Mouse (Mus musculus) heart, embryonic 14.5 days (tissue): ENCODE measurements around the gene Atxn10. TPM values are rescaled to one million over a fixed set of nuclear protein-coding genes. Genes with fewer than 3 reads are reported as not detected.

Experiments
- ATAC-seq: fragments of 200-750 bp; cut with Nextera tagmentation; 2 replicates; pipeline ENCODE4 v1.8.0; 2017; ENCODE audit warnings: low read depth, moderate TSS enrichment; ENCODE audit not compliant: insufficient number of reproducible peaks, insufficient read depth, low FRiP score
- H3K27ac ChIP-seq, 2 experiments: fragments of 200-500 bp in 1 of 2; fragments of 300-500 bp in 1 of 2; sonication (generic) in 1 of 2; replicated peaks in 1 of 2; 2 replicates each; pipeline ENCODE4 v1.5.1; 2012 to 2014; ENCODE audit warnings: low read depth in 2 of 2, low read length in 2 of 2, control low read depth in 1 of 2, mild to moderate bottlenecking in 1 of 2, mixed read lengths in 1 of 2; ENCODE audit not compliant: control insufficient read depth in 1 of 2, insufficient read depth in 1 of 2
- H3K27me3 ChIP-seq: fragments of 300-500 bp; sonication (generic); 2 replicates; pipeline ENCODE4 v1.6.1; 2014; ENCODE audit warnings: mild to moderate bottlenecking, low read length, control low read depth; ENCODE audit not compliant: control insufficient read depth, insufficient read depth
- H3K36me3 ChIP-seq: fragments of 300-500 bp; sonication (generic); 2 replicates; pipeline ENCODE4 v1.6.1; 2014; ENCODE audit warnings: mild to moderate bottlenecking, control low read depth, low read length, mixed read lengths; ENCODE audit not compliant: control insufficient read depth, insufficient read depth
- H3K4me1 ChIP-seq, 2 experiments: fragments of 200-500 bp in 1 of 2; fragments of 300-500 bp in 1 of 2; sonication (generic) in 1 of 2; 2 replicates each; pipeline ENCODE4 v1.6.1; 2012 to 2014; ENCODE audit warnings: low read length in 2 of 2, control low read depth in 1 of 2, mixed read lengths in 1 of 2; ENCODE audit not compliant: control insufficient read depth in 2 of 2, insufficient read depth in 2 of 2
- H3K4me2 ChIP-seq: fragments of 300-500 bp; sonication (generic); 2 replicates; pipeline ENCODE4 v1.6.1; 2014; ENCODE audit warnings: mild to moderate bottlenecking, low read length
- H3K4me3 ChIP-seq, 2 experiments: fragments of 200-500 bp in 1 of 2; fragments of 300-500 bp in 1 of 2; sonication (generic) in 1 of 2; 2 replicates each; pipeline ENCODE4 v1.5.1; 2012 to 2014; ENCODE audit warnings: low read length in 2 of 2, mild to moderate bottlenecking in 2 of 2, control low read depth in 1 of 2, low read depth in 1 of 2, moderate library complexity in 1 of 2; ENCODE audit not compliant: control insufficient read depth in 1 of 2, insufficient read depth in 1 of 2
- H3K9ac ChIP-seq: fragments of 300-500 bp; sonication (generic); 2 replicates; pipeline ENCODE4 v1.6.1; 2014; ENCODE audit warnings: mild to moderate bottlenecking, low read length
- H3K9me3 ChIP-seq: fragments of 300-500 bp; sonication (generic); 2 replicates; pipeline ENCODE4 v1.6.1; 2016; ENCODE audit warnings: low read length, control low read depth; ENCODE audit not compliant: control insufficient read depth
- WGBS: fragments of 180-500 bp; shearing (Covaris S2); extraction: QIAGEN DNeasy Blood & Tissue Kit; methylation state at CpG from one replicate; pipeline ENCODE4 v1.1.7; 2014; 5-methylcytosine and 5-hydroxymethylcytosine counted together
- polyA plus RNA-seq: library from polyadenylated mRNA; unstranded; fragments of >200 nt; fragmentation: Nextera tagmentation; extraction: Ambion mirVana; gene quantifications from 2 replicates; pipeline ENCODE4 v1.2.1, GENCODE M21; 2014

Gene Atxn10
- polyA plus RNA-seq, 1 experiment from 2014 or later: 234 TPM

GRCm38 (mm10) chr15:85405567-85405966 lies 69.5 kb downstream of the Atxn10 start:
- no peak overlapping the region for H3K4me2 ChIP-seq
- no peak overlapping the region for H3K27ac ChIP-seq
- no peak overlapping the region for H3K9ac ChIP-seq
- WGBS: 94% methylated on average over 3 of the region's 3 CpGs
- H3K4me1 ChIP-seq: peaks cover 10 to 22% of the 10 kb centered on the region in 2 experiments
- no peak for ATAC-seq
- H3K27me3 ChIP-seq: no peaks in the 10 kb centered on the region
- peaks cover 24% of the 10 kb centered on the region for H3K36me3 ChIP-seq
- H3K4me3 ChIP-seq: no peak overlapping the region
- H3K9me3 ChIP-seq: no peaks in the 10 kb centered on the region

GRCm38 (mm10) chr15:85406846-85407245 lies 70.8 kb downstream of the Atxn10 start:
- Histone ChIP-seq H3K27me3 (no peaks in the 10 kb centered on the region), H3K9ac (no peak overlapping the region), H3K36me3 (peaks cover 12% of the 10 kb centered on the region), H3K4me2 (no peak overlapping the region), H3K9me3 (no peaks in the 10 kb centered on the region), H3K27ac (no peak overlapping the region), H3K4me3 (no peak overlapping the region), H3K4me1 (peaks cover 10 to 22% of the 10 kb centered on the region in 2 experiments)
- no peak for ATAC-seq
- 26% methylated on average over 1 of the region's 1 CpGs for WGBS

GRCm38 (mm10) chr15:85407342-85407741 lies 71.3 kb downstream of the Atxn10 start:
- no peak overlapping the region for H3K4me2 ChIP-seq
- 30% methylated on average over 3 of the region's 3 CpGs for WGBS
- no peak; the same call in 1 of the 2 replicates for ATAC-seq
- H3K4me1 ChIP-seq: peaks cover 10 to 22% of the 10 kb centered on the region in 2 experiments
- no peak overlapping the region for H3K27ac ChIP-seq
- H3K9ac ChIP-seq: no peak overlapping the region
- no peaks in the 10 kb centered on the region for H3K27me3 ChIP-seq
- peaks cover 7% of the 10 kb centered on the region for H3K36me3 ChIP-seq
- H3K9me3 ChIP-seq: no peaks in the 10 kb centered on the region
- no peak overlapping the region for H3K4me3 ChIP-seq

GRCm38 (mm10) chr15:85408790-85409189 lies 72.7 kb downstream of the Atxn10 start:
- Histone ChIP-seq H3K27me3 (no peaks in the 10 kb centered on the region), H3K27ac (no peak overlapping the region), H3K4me1 (peaks cover 7 to 15% of the 10 kb centered on the region in 2 experiments), H3K9ac (no peak overlapping the region), H3K4me3 (no peak overlapping the region), H3K4me2 (no peak overlapping the region), H3K36me3 (peaks cover 7% of the 10 kb centered on the region), H3K9me3 (no peaks in the 10 kb centered on the region)
- WGBS: 82% methylated on average over 5 of the region's 5 CpGs
- no peak for ATAC-seq

- ATAC-seq: no peak
- H3K36me3 ChIP-seq: peaks cover 7% of the 10 kb centered on the region
These were observed 73.3 kb downstream of the Atxn10 start for GRCm38 (mm10) chr15:85409245-85409783.

GRCm38 (mm10) chr15:85409836-85410235 lies 73.8 kb downstream of the Atxn10 start:
- Histone ChIP-seq H3K36me3 (peaks cover 5% of the 10 kb centered on the region), H3K4me3 (no peak overlapping the region), H3K27ac (no peak overlapping the region), H3K9ac (no peak overlapping the region), H3K27me3 (no peaks in the 10 kb centered on the region), H3K4me2 (no peak overlapping the region), H3K4me1 (peaks cover 7 to 19% of the 10 kb centered on the region in 2 experiments), H3K9me3 (no peaks in the 10 kb centered on the region)
- 82% methylated on average over 6 of the region's 6 CpGs for WGBS
- no peak for ATAC-seq

More at GRCm38 (mm10) chr15:85409245-85409783, 73.3 kb downstream of the Atxn10 start:
- Histone ChIP-seq H3K9ac (no peak overlapping the region), H3K27ac (no peak overlapping the region), H3K4me1 (peaks cover 7 to 15% of the 10 kb centered on the region in 2 experiments), H3K9me3 (no peaks in the 10 kb centered on the region), H3K4me3 (no peak overlapping the region), H3K4me2 (no peak overlapping the region), H3K27me3 (no peaks in the 10 kb centered on the region)
- WGBS: 68% methylated on average over 8 of the region's 8 CpGs

GRCm38 (mm10) chr15:85414620-85415019 lies 78.6 kb downstream of the Atxn10 start:
- Histone ChIP-seq H3K36me3 (peaks cover 9% of the 10 kb centered on the region; the same call in 1 of the 2 replicates), H3K27ac (no peak overlapping the region), H3K4me2 (no peak overlapping the region), H3K4me3 (no peak overlapping the region), H3K27me3 (no peaks in the 10 kb centered on the region), H3K9me3 (no peaks in the 10 kb centered on the region), H3K4me1 (peaks cover 0 to 4% of the 10 kb centered on the region in 2 experiments; a peak in 2 of 4 replicates), H3K9ac (no peak overlapping the region)
- ATAC-seq: no peak
- WGBS: 56% methylated on average over 2 of the region's 2 CpGs

- 74% methylated on average over 2 of the region's 2 CpGs for WGBS
- ATAC-seq: no peak
- no peak overlapping the region for H3K27ac ChIP-seq
These were observed 84.6 kb downstream of the Atxn10 start for GRCm38 (mm10) chr15:85420686-85421085.

More at GRCm38 (mm10) chr15:85420686-85421085, 84.6 kb downstream of the Atxn10 start:
- Histone ChIP-seq H3K9ac (no peak overlapping the region), H3K4me3 (no peak overlapping the region), H3K4me1 (no peaks in the 10 kb centered on the region), H3K9me3 (no peaks in the 10 kb centered on the region), H3K36me3 (peaks cover 5% of the 10 kb centered on the region; the same call in 1 of the 2 replicates), H3K27me3 (no peaks in the 10 kb centered on the region), H3K4me2 (no peak overlapping the region)
